Mouse (Mus musculus) E14TG2a.4 (cell line): ENCODE measurements at regions not wholly inside any gene's neighbourhood (a gene's known extent, or its start where the extent isn't known, plus 50 kb on each side); places are given as distances from the start of the nearest gene placed in this dataset.

Experiments used
- H3K27me3 ChIP-seq: 2 replicates; pipeline ENCODE4 v1.6.1; 2014; ENCODE audit warnings: low read length, control low read depth; ENCODE audit not compliant: insufficient read depth
- H3K36me3 ChIP-seq: 2 replicates; pipeline ENCODE4 v1.6.1; 2014; ENCODE audit warnings: low read length, control low read depth; ENCODE audit not compliant: insufficient read depth
- H3K4me1 ChIP-seq: replicated peaks from 2 replicates; pipeline ENCODE4 v1.6.1; 2014; ENCODE audit warnings: low read depth, low read length, control low read depth
- H3K4me3 ChIP-seq: replicated peaks from 2 replicates; pipeline ENCODE4 v1.5.1; 2014; ENCODE audit warnings: mild to moderate bottlenecking, low read length
- H3K9me3 ChIP-seq: 2 replicates; pipeline ENCODE4 v1.6.1; 2014; ENCODE audit warnings: low read length, control low read depth
- CTCF ChIP-seq: conservative IDR thresholded peaks from 2 replicates; pipeline ENCODE4 v1.5.1; 2014; ENCODE audit warnings: low read length
- NANOG ChIP-seq: IDR thresholded peaks from 2 replicates; pipeline ENCODE4 v1.6.1; 2014; ENCODE audit warnings: borderline replicate concordance, low read length, mixed read lengths
- POU5F1 ChIP-seq: IDR thresholded peaks from 2 replicates; pipeline ENCODE4 v1.6.1; 2014; ENCODE audit warnings: low read length, borderline replicate concordance

- Histone ChIP-seq H3K27me3 (no peaks in the 10 kb centered on the region), H3K4me1 (no peaks in the 10 kb centered on the region), H3K4me3 (no peak overlapping the region), H3K36me3 (no peaks in the 10 kb centered on the region), H3K9me3 (peaks cover 35% of the 10 kb centered on the region)
- TF ChIP-seq POU5F1, result no peak
- no peak for TF ChIP-seq NANOG
- TF ChIP-seq CTCF, result no peak
Measured at GRCm38 (mm10) chr16:58211872-58212271, 196.4 kb upstream of the Dcbld2 start.

GRCm38 (mm10) chr16:58234686-58235085, 173.6 kb upstream of the Dcbld2 start:
- H3K4me3 ChIP-seq, result no peak overlapping the region
- TF ChIP-seq NANOG, result no peak
- no peak for TF ChIP-seq POU5F1
- TF ChIP-seq CTCF, result no peak
- H3K27me3 ChIP-seq, result no peaks in the 10 kb centered on the region
- H3K4me1 ChIP-seq, result no peaks in the 10 kb centered on the region
- H3K36me3 ChIP-seq, result no peaks in the 10 kb centered on the region
- H3K9me3 ChIP-seq, result no peaks in the 10 kb centered on the region; the same call in 1 of the 2 replicates

GRCm38 (mm10) chr16:58236857-58237256, 171.4 kb upstream of the Dcbld2 start:
- H3K4me3 ChIP-seq, result no peak overlapping the region
- H3K9me3 ChIP-seq, result no peaks in the 10 kb centered on the region; the same call in 1 of the 2 replicates
- H3K27me3 ChIP-seq, result no peaks in the 10 kb centered on the region
- no peaks in the 10 kb centered on the region for H3K36me3 ChIP-seq
- TF ChIP-seq CTCF (no peak), POU5F1 (no peak), NANOG (no peak)
- no peaks in the 10 kb centered on the region for H3K4me1 ChIP-seq

- Histone ChIP-seq H3K36me3 (no peaks in the 10 kb centered on the region), H3K27me3 (no peaks in the 10 kb centered on the region), H3K4me1 (no peaks in the 10 kb centered on the region), H3K9me3 (no peaks in the 10 kb centered on the region), H3K4me3 (no peak overlapping the region)
- TF ChIP-seq POU5F1 (no peak), NANOG (no peak), CTCF (no peak)
Measured at GRCm38 (mm10) chr16:58276281-58276680, 132.0 kb upstream of the Dcbld2 start.

GRCm38 (mm10) chr16:58281474-58281873, 126.8 kb upstream of the Dcbld2 start:
- H3K9me3 ChIP-seq, result no peaks in the 10 kb centered on the region
- no peaks in the 10 kb centered on the region for H3K27me3 ChIP-seq
- no peaks in the 10 kb centered on the region for H3K4me1 ChIP-seq
- no peaks in the 10 kb centered on the region for H3K36me3 ChIP-seq
- no peak for TF ChIP-seq NANOG
- TF ChIP-seq CTCF, result no peak
- no peak for TF ChIP-seq POU5F1
- H3K4me3 ChIP-seq, result no peak overlapping the region

- H3K4me1 ChIP-seq, result no peaks in the 10 kb centered on the region
- no peaks in the 10 kb centered on the region for H3K36me3 ChIP-seq
- no peak for TF ChIP-seq NANOG
- TF ChIP-seq POU5F1, result no peak
- no peak for TF ChIP-seq CTCF
Measured at GRCm38 (mm10) chr16:58294457-58294856, 113.8 kb upstream of the Dcbld2 start.

GRCm38 (mm10) chr16:58295128-58295527, 113.1 kb upstream of the Dcbld2 start:
- Histone ChIP-seq H3K36me3 (no peaks in the 10 kb centered on the region), H3K4me1 (no peaks in the 10 kb centered on the region), H3K9me3 (no peaks in the 10 kb centered on the region), H3K27me3 (no peaks in the 10 kb centered on the region), H3K4me3 (no peak overlapping the region)
- TF ChIP-seq NANOG (no peak), CTCF (no peak), POU5F1 (no peak)

More at GRCm38 (mm10) chr16:58294457-58294856, 113.8 kb upstream of the Dcbld2 start:
- no peaks in the 10 kb centered on the region for H3K27me3 ChIP-seq
- H3K9me3 ChIP-seq, result no peaks in the 10 kb centered on the region
- H3K4me3 ChIP-seq, result no peak overlapping the region

GRCm38 (mm10) chr16:58299495-58299894, 108.7 kb upstream of the Dcbld2 start:
- Histone ChIP-seq H3K4me3 (no peak overlapping the region), H3K9me3 (no peaks in the 10 kb centered on the region), H3K27me3 (no peaks in the 10 kb centered on the region), H3K36me3 (no peaks in the 10 kb centered on the region), H3K4me1 (no peaks in the 10 kb centered on the region)
- TF ChIP-seq CTCF, result peak; percentile 45
- no peak for TF ChIP-seq POU5F1
- no peak for TF ChIP-seq NANOG

- Histone ChIP-seq H3K4me1 (no peaks in the 10 kb centered on the region), H3K4me3 (no peak overlapping the region), H3K27me3 (no peaks in the 10 kb centered on the region), H3K9me3 (0 out of 2 replicates have a peak, but pooled peaks cover 2% of the 10 kb centered on the region), H3K36me3 (no peaks in the 10 kb centered on the region)
- TF ChIP-seq NANOG (no peak), POU5F1 (no peak)
Measured at GRCm38 (mm10) chr16:58300098-58300497, 108.1 kb upstream of the Dcbld2 start.
